Mouse (Mus musculus) embryonic facial prominence, embryonic 15.5 days (tissue): ENCODE measurements around the gene 4930469K13Rik. TPM values are rescaled to one million over a fixed set of nuclear protein-coding genes. Genes with fewer than 3 reads are reported as not detected.

Experiments
- ATAC-seq: fragments of 200-750 bp; cut with Nextera tagmentation; 2 replicates; pipeline ENCODE4 v1.8.0; 2017; ENCODE audit warnings: low read depth, moderate TSS enrichment; ENCODE audit not compliant: insufficient number of reproducible peaks, low FRiP score, low TSS enrichment
- H3K27ac ChIP-seq: fragments of 300-500 bp; sonication (generic); replicated peaks from 2 replicates; pipeline ENCODE4 v1.5.1; 2015; ENCODE audit warnings: mild to moderate bottlenecking, inconsistent platforms
- H3K27me3 ChIP-seq: fragments of 300-500 bp; sonication (generic); 2 replicates; pipeline ENCODE4 v1.6.1; 2015; ENCODE audit warnings: inconsistent platforms
- H3K36me3 ChIP-seq: fragments of 300-500 bp; sonication (generic); 2 replicates; pipeline ENCODE4 v1.6.1; 2015; ENCODE audit warnings: mild to moderate bottlenecking, inconsistent platforms
- H3K4me1 ChIP-seq: fragments of 300-500 bp; sonication (generic); 2 replicates; pipeline ENCODE4 v1.6.1; 2015; ENCODE audit warnings: inconsistent platforms
- H3K4me2 ChIP-seq: fragments of 300-500 bp; sonication (generic); replicated peaks from 2 replicates; pipeline ENCODE4 v1.6.1; 2015; ENCODE audit warnings: mild to moderate bottlenecking, inconsistent platforms
- H3K4me3 ChIP-seq: fragments of 300-500 bp; sonication (generic); replicated peaks from 2 replicates; pipeline ENCODE4 v1.5.1; 2015; ENCODE audit warnings: mild to moderate bottlenecking, inconsistent platforms
- H3K9ac ChIP-seq: fragments of 300-500 bp; sonication (generic); 2 replicates; pipeline ENCODE4 v1.6.1; 2015; ENCODE audit warnings: inconsistent platforms
- H3K9me3 ChIP-seq: fragments of 300-500 bp; sonication (generic); replicated peaks from 2 replicates; pipeline ENCODE4 v1.6.1; 2016; ENCODE audit warnings: inconsistent platforms
- WGBS: fragments of 180-500 bp; shearing (Covaris S2); methylation state at CpG from one replicate; pipeline ENCODE4 v1.1.7; 2015; 5-methylcytosine and 5-hydroxymethylcytosine counted together
- polyA plus RNA-seq: library from polyadenylated mRNA; unstranded; fragments of >200 nt; fragmentation: Nextera tagmentation; extraction: Ambion mirVana; gene quantifications from 2 replicates; pipeline ENCODE4 v1.2.1, GENCODE M21; 2015

Gene 4930469K13Rik
- polyA plus RNA-seq, 1 experiment from 2014 or later, result 1.5 TPM

DNA sequence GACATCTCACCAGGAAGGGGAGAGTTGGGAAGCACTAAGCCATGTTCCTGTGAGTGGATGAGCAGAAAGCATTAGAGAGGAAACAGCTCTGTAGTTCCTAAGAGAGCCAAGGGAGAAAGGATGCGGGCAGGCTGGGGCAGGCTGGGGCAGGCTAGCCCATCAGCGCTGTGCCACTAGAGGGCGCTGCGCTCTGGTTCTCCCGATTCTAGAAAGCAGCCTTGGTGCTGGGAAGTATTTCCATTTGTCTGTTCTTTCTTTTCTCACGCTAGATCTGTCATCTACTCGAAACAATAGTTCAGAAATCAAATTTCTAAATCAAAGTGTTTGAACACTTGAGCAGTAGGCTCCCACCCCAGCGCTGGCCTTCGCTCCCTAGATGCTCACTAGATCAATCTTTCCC is 164.1 kb downstream of the 4930469K13Rik start:
- Histone ChIP-seq H3K27me3 (no peaks in the 10 kb centered on the region), H3K9ac (no peak overlapping the region), H3K9me3 (no peaks in the 10 kb centered on the region), H3K36me3 (no peaks in the 10 kb centered on the region), H3K4me1 (peaks cover 3% of the 10 kb centered on the region; the same call in 1 of the 2 replicates), H3K27ac (no peak overlapping the region), H3K4me3 (no peak overlapping the region), H3K4me2 (no peak overlapping the region)
- ATAC-seq, result no peak
- WGBS, result 61% methylated on average over 9 of the region's 9 CpGs

DNA sequence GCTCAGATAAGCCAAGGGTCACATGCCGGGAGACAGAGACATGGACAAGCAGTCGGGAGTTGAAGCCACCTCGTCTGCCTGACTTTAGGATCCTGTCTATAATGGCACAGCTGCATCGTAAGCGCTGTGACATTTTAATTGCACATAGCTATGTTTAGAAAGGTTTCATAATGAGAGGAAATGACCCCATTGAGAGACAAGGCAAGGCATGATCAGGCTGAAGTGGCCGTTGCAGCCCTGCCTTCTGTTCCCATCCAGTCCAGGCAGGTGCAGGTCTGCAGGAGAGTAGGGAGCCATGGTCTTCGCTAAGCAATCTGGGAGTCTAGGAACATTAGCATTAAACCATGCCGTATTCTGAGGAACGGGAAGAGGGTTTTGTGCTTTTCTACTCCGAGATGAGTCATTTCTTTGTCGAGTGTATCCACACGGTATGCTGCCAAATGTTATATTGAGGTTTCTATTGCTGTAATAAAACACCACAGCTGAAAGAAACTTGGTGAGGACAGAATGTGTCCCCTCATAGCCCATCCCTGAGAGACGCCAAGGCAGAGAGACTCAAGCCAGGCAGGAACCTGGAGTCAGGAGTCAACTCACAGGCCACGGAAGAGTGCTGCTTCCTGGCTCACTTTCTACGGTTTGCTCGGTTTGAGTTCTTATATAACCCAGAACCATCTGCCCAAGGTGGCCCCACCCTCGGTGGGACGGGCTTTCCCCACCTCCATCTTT is 165.8 kb downstream of the 4930469K13Rik start:
- H3K4me1 ChIP-seq, result peaks cover 3% of the 10 kb centered on the region; the same call in 1 of the 2 replicates
- H3K9me3 ChIP-seq, result no peaks in the 10 kb centered on the region
- H3K36me3 ChIP-seq, result no peaks in the 10 kb centered on the region
- H3K4me2 ChIP-seq, result no peak overlapping the region
- no peak overlapping the region for H3K4me3 ChIP-seq
- 49% methylated on average over 18 of the region's 18 CpGs for WGBS
- H3K27ac ChIP-seq, result no peak overlapping the region
- no peak overlapping the region for H3K9ac ChIP-seq
- no peak for ATAC-seq
- H3K27me3 ChIP-seq, result 0 out of 2 replicates have a peak, but pooled peaks cover 4% of the 10 kb centered on the region

DNA sequence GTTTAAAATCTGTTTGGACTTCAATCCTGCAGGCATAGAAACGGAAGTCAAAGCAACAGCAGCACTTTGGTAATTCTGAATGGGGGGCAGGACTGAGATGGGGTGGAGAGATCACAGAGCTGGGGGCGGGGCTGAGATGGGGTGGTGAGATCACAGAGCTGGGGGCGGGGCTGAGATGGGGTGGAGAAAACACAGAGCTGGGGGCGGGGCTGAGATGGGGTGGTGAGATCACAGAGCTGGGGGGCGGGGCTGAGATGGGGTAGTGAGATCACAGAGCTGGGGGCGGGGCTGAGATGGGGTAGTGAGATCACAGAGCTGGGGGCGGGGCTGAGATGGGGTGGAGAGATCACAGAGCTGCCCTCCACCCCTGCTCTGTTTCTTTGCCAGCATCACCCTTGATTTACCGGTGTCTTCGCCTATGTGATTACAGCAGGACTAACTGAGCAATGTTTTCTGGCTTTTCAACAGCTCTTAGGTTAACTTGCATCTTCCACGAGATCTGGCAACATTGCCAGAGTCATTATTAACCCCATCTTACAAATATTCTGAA is 166.4 kb downstream of the 4930469K13Rik start:
- H3K27me3 ChIP-seq, result 0 out of 2 replicates have a peak, but pooled peaks cover 4% of the 10 kb centered on the region
- H3K9me3 ChIP-seq, result no peaks in the 10 kb centered on the region
- peaks cover 3% of the 10 kb centered on the region; the same call in 1 of the 2 replicates for H3K4me1 ChIP-seq
- H3K9ac ChIP-seq, result no peak overlapping the region
- no peak overlapping the region for H3K4me2 ChIP-seq
- H3K27ac ChIP-seq, result no peak overlapping the region
- 6% methylated on average over 8 of the region's 10 CpGs for WGBS
- no peak for ATAC-seq
- H3K36me3 ChIP-seq, result no peaks in the 10 kb centered on the region
- H3K4me3 ChIP-seq, result no peak overlapping the region

DNA sequence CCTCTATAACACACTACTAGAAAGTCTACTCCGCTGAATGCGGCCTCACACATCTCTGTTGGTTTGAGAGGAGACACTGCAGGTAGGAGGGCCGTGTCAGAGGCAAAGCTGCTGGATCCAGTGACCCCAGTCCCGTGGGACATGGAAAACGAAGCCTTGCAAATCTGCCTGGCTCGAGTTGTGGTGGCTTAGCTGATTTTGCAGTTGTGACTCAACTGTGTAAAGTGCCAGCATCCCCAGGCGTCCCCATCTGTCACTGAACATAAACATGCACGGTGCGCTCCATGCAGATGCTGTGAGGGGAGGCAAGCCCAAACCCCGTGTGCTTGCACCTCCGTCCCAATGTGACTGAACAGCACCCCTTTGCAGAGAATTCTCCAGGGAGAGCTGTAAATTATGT is 168.9 kb downstream of the 4930469K13Rik start:
- Histone ChIP-seq H3K9me3 (no peaks in the 10 kb centered on the region), H3K36me3 (no peaks in the 10 kb centered on the region), H3K27ac (no peak overlapping the region), H3K4me2 (no peak overlapping the region), H3K4me1 (peaks cover 6% of the 10 kb centered on the region; the same call in 1 of the 2 replicates), H3K27me3 (0 out of 2 replicates have a peak, but pooled peaks cover 4% of the 10 kb centered on the region), H3K4me3 (no peak overlapping the region), H3K9ac (no peak overlapping the region)
- no peak for ATAC-seq
- 64% methylated on average over 11 of the region's 11 CpGs for WGBS

DNA sequence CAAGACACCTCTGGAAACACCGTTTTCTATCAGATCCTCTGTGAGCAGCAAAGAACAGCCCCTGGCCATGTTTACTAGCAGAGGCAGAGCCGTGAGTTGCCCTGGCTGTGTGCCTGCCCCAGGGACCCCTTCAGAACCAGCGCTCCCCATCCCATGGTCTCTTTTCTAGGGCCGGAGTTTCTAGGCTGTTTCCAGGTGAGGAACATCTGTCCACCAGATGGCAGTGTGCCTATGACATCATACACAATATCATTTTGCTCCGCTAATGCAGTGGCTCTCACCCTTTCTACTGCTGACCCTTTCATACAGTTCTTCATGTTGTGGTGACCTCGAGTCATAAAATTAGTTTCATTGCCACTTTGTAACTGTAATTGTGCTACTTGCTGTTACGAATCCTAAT is 169.7 kb downstream of the 4930469K13Rik start:
- 17% methylated on average over 7 of the region's 7 CpGs for WGBS
- no peak for ATAC-seq
- no peaks in the 10 kb centered on the region for H3K36me3 ChIP-seq

DNA sequence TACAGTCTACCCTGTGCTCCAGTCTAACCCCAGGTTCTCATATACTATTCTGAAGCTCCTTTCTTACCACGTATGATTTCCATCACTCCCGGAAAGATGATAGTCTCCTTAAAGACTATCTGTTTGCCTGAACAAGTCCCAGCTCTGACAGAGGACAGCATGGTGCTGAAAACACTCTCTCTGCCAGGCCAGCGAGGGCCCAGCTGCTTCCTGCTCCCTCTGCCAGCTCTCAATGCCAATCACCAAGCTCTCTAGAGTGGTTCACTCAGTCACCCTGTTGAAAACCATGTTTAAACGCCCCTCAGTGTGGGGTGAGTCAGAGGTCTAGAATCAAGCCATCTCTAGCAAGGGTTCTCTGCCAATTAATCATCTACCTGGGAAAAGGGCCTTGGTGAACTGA is 170.5 kb downstream of the 4930469K13Rik start:
- no peaks in the 10 kb centered on the region for H3K36me3 ChIP-seq
- 0 out of 2 replicates have a peak, but pooled peaks cover 4% of the 10 kb centered on the region for H3K27me3 ChIP-seq
- H3K27ac ChIP-seq, result no peak overlapping the region
- H3K9me3 ChIP-seq, result no peaks in the 10 kb centered on the region
- no peak overlapping the region for H3K4me2 ChIP-seq
- no peak overlapping the region for H3K4me3 ChIP-seq
- ATAC-seq, result no peak
- WGBS, result 51% methylated on average over 4 of the region's 4 CpGs
- H3K9ac ChIP-seq, result no peak overlapping the region
- H3K4me1 ChIP-seq, result peaks cover 6% of the 10 kb centered on the region; the same call in 1 of the 2 replicates

More for the DNA sequence above, 169.7 kb downstream of the 4930469K13Rik start:
- H3K9me3 ChIP-seq, result no peaks in the 10 kb centered on the region
- no peak overlapping the region for H3K27ac ChIP-seq
- H3K4me2 ChIP-seq, result no peak overlapping the region
- 0 out of 2 replicates have a peak, but pooled peaks cover 4% of the 10 kb centered on the region for H3K27me3 ChIP-seq
- H3K4me3 ChIP-seq, result no peak overlapping the region
- H3K4me1 ChIP-seq, result peaks cover 6% of the 10 kb centered on the region; the same call in 1 of the 2 replicates
- no peak overlapping the region for H3K9ac ChIP-seq

DNA sequence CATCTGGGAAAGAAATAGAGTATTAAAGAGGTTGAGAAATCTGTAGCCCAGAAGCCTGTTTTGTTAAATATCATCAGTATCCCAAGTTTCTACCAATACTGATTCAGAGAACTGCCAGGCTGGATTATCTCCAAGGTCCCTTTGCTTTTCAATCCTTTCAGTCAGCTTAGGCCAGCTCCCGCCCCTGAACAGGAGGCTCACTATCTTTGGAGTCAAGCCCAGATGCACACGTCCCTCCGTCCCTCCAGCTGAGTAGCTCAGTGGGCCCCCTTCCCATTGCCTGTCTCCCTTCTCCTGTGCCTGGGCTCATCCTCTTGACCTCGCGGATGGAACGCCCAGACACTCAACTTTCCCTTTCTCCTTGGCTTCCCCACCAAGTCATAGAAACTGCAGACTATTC is 171.0 kb downstream of the 4930469K13Rik start:
- 0 out of 2 replicates have a peak, but pooled peaks cover 4% of the 10 kb centered on the region for H3K4me1 ChIP-seq
- H3K4me3 ChIP-seq, result no peak overlapping the region
- H3K9ac ChIP-seq, result no peak overlapping the region
- WGBS, result 59% methylated on average over 6 of the region's 6 CpGs
- no peaks in the 10 kb centered on the region for H3K36me3 ChIP-seq
- no peak for ATAC-seq
- no peaks in the 10 kb centered on the region for H3K9me3 ChIP-seq
- no peak overlapping the region for H3K27ac ChIP-seq
- no peak overlapping the region for H3K4me2 ChIP-seq
- H3K27me3 ChIP-seq, result 0 out of 2 replicates have a peak, but pooled peaks cover 4% of the 10 kb centered on the region

DNA sequence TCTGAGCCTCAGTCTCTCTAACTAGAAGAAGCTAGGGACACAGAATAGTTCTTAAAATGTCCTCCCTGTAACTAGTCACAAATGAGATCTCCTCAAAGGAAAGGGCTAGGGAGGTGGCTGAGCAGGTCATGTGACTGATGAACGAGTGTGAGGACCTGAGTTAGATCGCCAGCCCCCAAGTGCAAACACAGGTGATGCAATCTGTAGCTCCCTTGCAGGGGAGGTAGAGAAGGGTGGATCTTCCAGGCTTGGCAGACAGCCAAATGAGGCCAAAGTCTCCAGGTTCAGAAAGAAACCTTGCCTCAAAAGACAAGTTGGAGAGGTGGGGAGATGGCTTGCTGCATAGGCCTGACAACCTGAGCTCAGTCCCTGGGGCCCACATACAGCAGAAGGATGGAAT is 171.8 kb downstream of the 4930469K13Rik start:
- Histone ChIP-seq H3K9me3 (no peaks in the 10 kb centered on the region), H3K4me3 (no peak overlapping the region), H3K36me3 (no peaks in the 10 kb centered on the region), H3K27ac (no peak overlapping the region), H3K4me2 (no peak overlapping the region), H3K27me3 (0 out of 2 replicates have a peak, but pooled peaks cover 4% of the 10 kb centered on the region), H3K9ac (no peak overlapping the region), H3K4me1 (0 out of 2 replicates have a peak, but pooled peaks cover 4% of the 10 kb centered on the region)
- WGBS, result 68% methylated on average over 2 of the region's 2 CpGs
- no peak for ATAC-seq

DNA sequence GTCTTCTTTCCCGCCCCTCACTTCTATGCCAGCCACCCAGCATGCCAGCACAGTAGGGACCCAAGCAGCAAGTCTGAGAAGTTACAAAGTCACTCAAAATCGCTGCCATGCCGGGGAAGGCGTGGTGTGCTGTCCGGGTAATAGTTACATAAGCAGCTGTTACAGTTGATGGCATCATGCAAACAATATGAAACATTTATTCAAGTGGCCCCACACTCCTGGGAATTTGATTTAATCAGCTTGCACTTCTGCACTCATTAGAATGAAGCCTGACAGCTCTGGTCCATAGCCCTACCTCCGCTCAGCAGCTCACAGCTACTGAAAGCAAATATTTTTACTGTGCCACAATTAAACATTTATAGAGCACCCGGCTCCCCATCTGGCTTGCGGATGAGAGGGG is 172.6 kb downstream of the 4930469K13Rik start:
- Histone ChIP-seq H3K4me3 (no peak overlapping the region), H3K27me3 (0 out of 2 replicates have a peak, but pooled peaks cover 4% of the 10 kb centered on the region), H3K4me1 (0 out of 2 replicates have a peak, but pooled peaks cover 4% of the 10 kb centered on the region), H3K27ac (no peak overlapping the region), H3K36me3 (no peaks in the 10 kb centered on the region), H3K9me3 (no peaks in the 10 kb centered on the region), H3K4me2 (no peak overlapping the region), H3K9ac (no peak overlapping the region)
- 63% methylated on average over 8 of the region's 8 CpGs for WGBS
- no peak for ATAC-seq
